Comparison of ENCODE assay signal across 8 mouse cellular contexts in genomic region chr7:145198223-145198714, GRCm38 (mm10). TPM values are rescaled to one million over a fixed set of nuclear protein-coding genes. Genes with fewer than 3 reads are reported as not detected.
DNase-seq lines count a peak whose midpoint lies in the region; ATAC-seq lines count a peak whose summit lies in the region.

No protein-coding gene starts in this region.

- H3K4me1 ChIP-seq in forebrain, embryonic 13.5 days = peaks cover 32% of the 10 kb centered on the region
- H3K4me1 ChIP-seq in forebrain, embryonic 15.5 days = peaks cover 23% of the 10 kb centered on the region
- peaks cover 42% of the 10 kb centered on the region for H3K4me1 ChIP-seq in embryonic facial prominence, embryonic 14.5 days (ENCODE audit: control insufficient read depth, insufficient read depth, low read length)
- H3K4me1 ChIP-seq in intestine, embryonic 16.5 days (ENCODE audit: control insufficient read depth, insufficient read depth, low read length) = peaks cover 24% of the 10 kb centered on the region
- H3K4me1 ChIP-seq in liver, embryonic 11.5 days (replicated peaks; ENCODE audit: control insufficient read depth, insufficient read depth, low read length) = peaks cover 3% of the 10 kb centered on the region; the same call in 1 of the 2 replicates

- peak; percentile 80 for DNase-seq in 3T3-L1 (ENCODE audit: low read depth, low spot score)
- DNase-seq in embryonic facial prominence, embryonic 14.5 days (ENCODE audit: low spot score) = peak; percentile 81
- peak; percentile 49 to 52 for DNase-seq in right cerebral cortex, postnatal 36 days (ENCODE audit: low spot score in 2 of 2)
- no peak for DNase-seq in liver, embryonic 11.5 days (ENCODE audit: low spot score)
- no peak for DNase-seq in ovary, postnatal 36 days (ENCODE audit: low spot score)

- H3K4me3 ChIP-seq in forebrain, embryonic 13.5 days = no peak overlapping the region
- H3K4me3 ChIP-seq in forebrain, embryonic 15.5 days = no peak overlapping the region
- no peak overlapping the region for H3K4me3 ChIP-seq in embryonic facial prominence, embryonic 14.5 days (ENCODE audit: low read depth, low read length)
- H3K4me3 ChIP-seq in intestine, embryonic 16.5 days (ENCODE audit: low read length) = no peak overlapping the region
- no peak overlapping the region for H3K4me3 ChIP-seq in liver, embryonic 11.5 days (ENCODE audit: low read depth, low read length)

- no peak overlapping the region for H3K27ac ChIP-seq in forebrain, embryonic 13.5 days
- H3K27ac ChIP-seq in forebrain, embryonic 15.5 days (replicated peaks) = no peak overlapping the region
- peak overlapping the region; percentile 61 for H3K27ac ChIP-seq in embryonic facial prominence, embryonic 14.5 days (replicated peaks; ENCODE audit: low read depth, low read length)
- peak overlapping the region; percentile 23 for H3K27ac ChIP-seq in intestine, embryonic 16.5 days (ENCODE audit: low read length)
- H3K27ac ChIP-seq in liver, embryonic 11.5 days (ENCODE audit: low read depth, low read length) = no peak overlapping the region

- no peak overlapping the region for H3K4me2 ChIP-seq in forebrain, embryonic 13.5 days
- no peak overlapping the region for H3K4me2 ChIP-seq in forebrain, embryonic 15.5 days (replicated peaks)
- H3K4me2 ChIP-seq in embryonic facial prominence, embryonic 14.5 days (ENCODE audit: low read depth, low read length) = no peak overlapping the region
- no peak overlapping the region for H3K4me2 ChIP-seq in intestine, embryonic 16.5 days (ENCODE audit: low read depth, low read length)
- no peak overlapping the region for H3K4me2 ChIP-seq in liver, embryonic 11.5 days

- 0 out of 2 replicates have a peak, but pooled peaks have one; percentile 41 for ATAC-seq in forebrain, embryonic 13.5 days
- no peak for ATAC-seq in forebrain, embryonic 15.5 days (replicated peaks)
- ATAC-seq in embryonic facial prominence, embryonic 14.5 days (ENCODE audit: low read depth) = peak; percentile 48; the same call in 1 of the 2 replicates
- peak; percentile 64 for ATAC-seq in intestine, embryonic 16.5 days
- no peak for ATAC-seq in liver, embryonic 11.5 days (replicated peaks; ENCODE audit: low FRiP score)

- no peak overlapping the region for H3K9ac ChIP-seq in forebrain, embryonic 13.5 days
- no peak overlapping the region for H3K9ac ChIP-seq in forebrain, embryonic 15.5 days (replicated peaks)
- H3K9ac ChIP-seq in embryonic facial prominence, embryonic 14.5 days (ENCODE audit: low read depth, low read length) = no peak overlapping the region
- no peak overlapping the region for H3K9ac ChIP-seq in intestine, embryonic 16.5 days (ENCODE audit: low read depth, low read length)
- H3K9ac ChIP-seq in liver, embryonic 11.5 days (ENCODE audit: low read depth, low read length) = no peak overlapping the region

- no peaks in the 10 kb centered on the region for H3K27me3 ChIP-seq in forebrain, embryonic 13.5 days
- H3K27me3 ChIP-seq in forebrain, embryonic 15.5 days = no peaks in the 10 kb centered on the region
- no peaks in the 10 kb centered on the region for H3K27me3 ChIP-seq in embryonic facial prominence, embryonic 14.5 days (replicated peaks; ENCODE audit: control insufficient read depth, insufficient read depth, low read length)
- no peaks in the 10 kb centered on the region for H3K27me3 ChIP-seq in intestine, embryonic 16.5 days (replicated peaks; ENCODE audit: control insufficient read depth, insufficient read depth, low read length)
- no peaks in the 10 kb centered on the region for H3K27me3 ChIP-seq in liver, embryonic 11.5 days (replicated peaks; ENCODE audit: control insufficient read depth, insufficient read depth, low read length)

- no peaks in the 10 kb centered on the region for H3K36me3 ChIP-seq in forebrain, embryonic 13.5 days (ENCODE audit: poor library complexity, severe bottlenecking)
- H3K36me3 ChIP-seq in forebrain, embryonic 15.5 days = no peaks in the 10 kb centered on the region
- H3K36me3 ChIP-seq in embryonic facial prominence, embryonic 14.5 days (ENCODE audit: control insufficient read depth, insufficient read depth, low read length) = no peaks in the 10 kb centered on the region
- no peaks in the 10 kb centered on the region for H3K36me3 ChIP-seq in intestine, embryonic 16.5 days (ENCODE audit: control insufficient read depth, insufficient read depth, low read length)
- no peaks in the 10 kb centered on the region for H3K36me3 ChIP-seq in liver, embryonic 11.5 days (ENCODE audit: control insufficient read depth, insufficient read depth, low read length)

- 67% methylated on average over 4 of the region's 4 CpGs for WGBS in forebrain, embryonic 13.5 days
- 65% methylated on average over 4 of the region's 4 CpGs for WGBS in forebrain, embryonic 15.5 days
- 23% methylated on average over 4 of the region's 4 CpGs for WGBS in embryonic facial prominence, embryonic 14.5 days
- WGBS in intestine, embryonic 16.5 days = 37% methylated on average over 4 of the region's 4 CpGs
- WGBS in liver, embryonic 11.5 days = 42% methylated on average over 4 of the region's 4 CpGs

- peaks cover 7% of the 10 kb centered on the region; the same call in 1 of the 2 replicates for H3K9me3 ChIP-seq in forebrain, embryonic 13.5 days (replicated peaks)
- no peaks in the 10 kb centered on the region for H3K9me3 ChIP-seq in forebrain, embryonic 15.5 days
- H3K9me3 ChIP-seq in embryonic facial prominence, embryonic 14.5 days (ENCODE audit: control insufficient read depth, low read length) = peaks cover 7% of the 10 kb centered on the region; the same call in 1 of the 2 replicates
- H3K9me3 ChIP-seq in intestine, embryonic 16.5 days (ENCODE audit: control insufficient read depth, low read length) = peaks cover 2% of the 10 kb centered on the region; the same call in 1 of the 2 replicates
- H3K9me3 ChIP-seq in liver, embryonic 11.5 days (ENCODE audit: control insufficient read depth, low read length) = no peaks in the 10 kb centered on the region

RNA-seq across cellular contexts. Expression of gene 1810010D01Rik, which starts 9.7 kb away (rescaled TPM):
- polyA plus RNA-seq in forebrain, embryonic 13.5 days (2015; fragmentation: Nextera tagmentation; extraction: Ambion mirVana) = 0.28 and 0.49 TPM in 2 replicates
- 0.34 TPM in 1 of 2 replicates, not detected in the other for polyA plus RNA-seq in forebrain, embryonic 15.5 days (2015; fragmentation: Nextera tagmentation; extraction: Ambion mirVana)
- polyA plus RNA-seq in embryonic facial prominence, embryonic 14.5 days (2014; fragmentation: Nextera tagmentation; extraction: Ambion mirVana) = not detected in 2 replicates
- polyA plus RNA-seq in intestine, embryonic 16.5 days (2015; fragmentation: Nextera tagmentation; extraction: Ambion mirVana) = 0.54 and 0.65 TPM in 2 replicates
- 0.29 and 0.67 TPM in 2 replicates for polyA plus RNA-seq in liver, embryonic 11.5 days (2014; fragmentation: Nextera tagmentation; extraction: Ambion mirVana)

Comparison
In these comparisons a context has a peak if more than half of its experiments do, and no peak if none do; other contexts are left out.
1. ATAC-seq: peak in forebrain, embryonic 13.5 days (single experiment), embryonic facial prominence, embryonic 14.5 days (single experiment) and intestine, embryonic 16.5 days (single experiment); none in forebrain, embryonic 15.5 days (single experiment) and liver, embryonic 11.5 days (single experiment).
2. H3K27ac ChIP-seq: peak in embryonic facial prominence, embryonic 14.5 days (single experiment) and intestine, embryonic 16.5 days (single experiment); none in forebrain, embryonic 13.5 days (single experiment), forebrain, embryonic 15.5 days (single experiment) and liver, embryonic 11.5 days (single experiment).
3. DNase-seq: peak in 3T3-L1 (single experiment), embryonic facial prominence, embryonic 14.5 days (single experiment) and right cerebral cortex, postnatal 36 days (2 of 2); none in liver, embryonic 11.5 days (single experiment) and ovary, postnatal 36 days (single experiment).